Mouse (Mus musculus) lung, postnatal 0 days (tissue): Measurements from ENCODE around the gene Dock3. TPM values are rescaled to one million over a fixed set of nuclear protein-coding genes. Genes with fewer than 3 reads are reported as not detected.

ENCODE experiments used
- ATAC-seq: fragments of 200-750 bp; cut with Nextera tagmentation; 2 replicates; pipeline ENCODE4 v1.8.0; 2017; ENCODE audit warnings: moderate library complexity
- DNase-seq: peaks from one replicate; pipeline ENCODE4 v3.0.0-alpha.2; 2016; ENCODE audit warnings: low spot score
- H3K27ac ChIP-seq: fragments of 300-500 bp; sonication (generic); 2 replicates; pipeline ENCODE4 v1.5.1; 2014; ENCODE audit warnings: antibody characterized with exemption, mild to moderate bottlenecking, low read length, mixed read lengths
- H3K27me3 ChIP-seq: fragments of 300-500 bp; sonication (generic); replicated peaks from 2 replicates; pipeline ENCODE4 v1.6.1; 2014; ENCODE audit warnings: low read length, mixed read lengths; ENCODE audit not compliant: insufficient read depth
- H3K36me3 ChIP-seq: fragments of 300-500 bp; sonication (generic); 2 replicates; pipeline ENCODE4 v1.6.1; 2014; ENCODE audit warnings: low read length, mixed read lengths; ENCODE audit not compliant: insufficient read depth
- H3K4me1 ChIP-seq: fragments of 300-500 bp; sonication (generic); 2 replicates; pipeline ENCODE4 v1.6.1; 2014; ENCODE audit warnings: antibody characterized with exemption, low read depth, low read length, mixed read lengths; ENCODE audit not compliant: insufficient read depth
- H3K4me2 ChIP-seq: fragments of 300-500 bp; sonication (generic); replicated peaks from 2 replicates; pipeline ENCODE4 v1.6.1; 2014; ENCODE audit warnings: low read depth, mild to moderate bottlenecking, low read length, moderate library complexity, mixed read lengths
- H3K4me3 ChIP-seq: fragments of 300-500 bp; sonication (generic); 2 replicates; pipeline ENCODE4 v1.5.1; 2014; ENCODE audit warnings: low read depth, low read length
- H3K9ac ChIP-seq: fragments of 300-500 bp; sonication (generic); replicated peaks from 2 replicates; pipeline ENCODE4 v1.6.1; 2014; ENCODE audit warnings: low read depth, mild to moderate bottlenecking
- H3K9me3 ChIP-seq: fragments of 300-500 bp; sonication (generic); 2 replicates; pipeline ENCODE4 v1.6.1; 2016; ENCODE audit warnings: low read length, mixed read lengths
- CTCF ChIP-seq: IDR thresholded peaks from 2 replicates; pipeline ENCODE4 v1.5.1; 2016; ENCODE audit warnings: antibody characterized with exemption, mild to moderate bottlenecking
- EP300 ChIP-seq: IDR thresholded peaks from 2 replicates; pipeline ENCODE4 v1.6.1; 2016; ENCODE audit warnings: antibody characterized with exemption, mild to moderate bottlenecking, control low read depth
- WGBS: fragments of 180-500 bp; shearing (Covaris S2); extraction: QIAGEN DNeasy Blood & Tissue Kit; methylation state at CpG from one replicate; pipeline ENCODE4 v1.1.7; 2014; 5-methylcytosine and 5-hydroxymethylcytosine counted together
- polyA plus RNA-seq: library from polyadenylated mRNA; unstranded; fragments of >200 nt; fragmentation: Nextera tagmentation; extraction: Ambion mirVana; gene quantifications from 2 replicates; pipeline ENCODE4 v1.2.1, GENCODE M21; 2015

The Dock3 gene
- polyA plus RNA-seq, 1 experiment from 2014 or later, result 0.08 TPM

DNA sequence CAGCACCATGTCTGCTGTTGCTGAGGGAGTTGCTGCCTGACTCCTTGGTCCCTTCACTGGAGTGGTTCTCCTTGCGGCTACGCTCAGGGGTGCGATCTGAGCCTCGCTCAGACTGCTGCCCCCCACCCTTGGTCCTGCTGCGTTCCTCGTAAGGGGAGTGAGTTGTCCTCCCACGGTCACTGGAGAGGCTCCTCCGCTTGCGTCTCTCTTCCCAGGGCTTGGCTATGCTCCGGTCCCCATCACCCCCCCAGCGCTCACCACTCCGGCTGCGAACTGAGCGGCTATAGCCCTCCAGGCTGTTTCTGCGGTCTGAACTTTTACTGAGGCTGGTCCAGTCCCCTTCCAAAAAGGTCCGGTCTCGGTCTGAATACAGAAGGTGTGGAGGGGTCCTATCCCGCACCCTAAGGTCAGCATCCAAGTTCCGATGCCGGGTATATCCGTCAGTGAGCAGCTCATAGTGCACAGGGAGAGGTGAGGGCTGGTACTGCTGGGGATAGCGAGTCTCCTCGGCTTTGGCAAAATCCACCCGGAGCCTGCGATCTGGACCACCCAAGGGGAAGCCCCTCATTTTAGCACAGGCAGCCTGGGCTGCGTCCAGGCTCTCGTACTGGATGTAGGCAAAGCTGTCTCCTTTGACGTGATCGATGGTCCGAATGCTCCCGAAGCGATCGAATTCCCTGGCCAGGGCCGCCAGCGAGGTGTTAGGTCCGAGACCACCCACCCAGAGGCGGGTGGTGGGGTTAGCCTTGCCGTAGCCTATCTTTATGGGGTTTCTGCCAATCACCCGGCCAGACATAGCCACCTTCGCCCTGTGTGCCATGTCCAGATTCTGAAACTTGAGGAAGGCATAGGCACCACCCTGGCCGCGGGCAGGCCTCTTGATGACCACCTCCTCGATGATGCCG, 346.5 kb downstream of the Dock3 start:
- H3K27ac ChIP-seq, result no peak overlapping the region
- peaks cover 26% of the 10 kb centered on the region for H3K4me1 ChIP-seq
- H3K4me2 ChIP-seq, result peak overlapping the region; percentile 100
- H3K9me3 ChIP-seq, result no peaks in the 10 kb centered on the region
- ATAC-seq (no peak), DNase-seq (no peak)
- TF ChIP-seq CTCF (no peak), EP300 (no peak)
- no peaks in the 10 kb centered on the region for H3K27me3 ChIP-seq
- WGBS, result 13% methylated on average over 44 of the region's 44 CpGs
- H3K36me3 ChIP-seq, result peaks cover 11% of the 10 kb centered on the region
- peak overlapping the region; percentile 99 for H3K4me3 ChIP-seq
- peak overlapping the region; percentile 76; the same call in 1 of the 2 replicates for H3K9ac ChIP-seq

DNA sequence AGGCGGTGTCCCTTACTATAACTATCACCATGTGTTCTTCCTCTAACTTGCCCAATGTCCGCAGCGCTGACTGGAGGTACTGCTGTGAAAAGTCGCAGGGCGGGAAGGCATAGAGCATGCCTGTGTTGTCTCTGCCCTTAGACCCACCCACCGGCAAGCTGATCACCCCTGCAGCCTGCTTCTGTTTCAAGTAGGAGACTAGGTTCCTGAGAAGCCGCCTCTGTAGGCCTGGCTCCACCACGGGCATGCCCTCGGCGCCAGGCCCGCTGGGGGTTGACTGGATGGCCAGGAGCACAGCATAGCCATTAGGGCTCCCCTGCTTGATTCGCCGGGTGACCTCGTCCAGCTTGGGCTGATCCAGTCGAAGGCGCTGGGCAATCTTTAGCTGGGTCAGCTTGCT, 347.4 kb downstream of the Dock3 start:
- Histone ChIP-seq H3K27me3 (no peaks in the 10 kb centered on the region), H3K27ac (no peak overlapping the region), H3K4me2 (peak overlapping the region; percentile 100), H3K9ac (peak overlapping the region; percentile 8; the same call in 1 of the 2 replicates), H3K4me1 (peaks cover 24% of the 10 kb centered on the region), H3K4me3 (peak overlapping the region; percentile 14; the same call in 1 of the 2 replicates), H3K36me3 (peaks cover 11% of the 10 kb centered on the region), H3K9me3 (no peaks in the 10 kb centered on the region)
- DNase-seq (no peak), ATAC-seq (no peak)
- WGBS, result 22% methylated on average over 16 of the region's 16 CpGs
- TF ChIP-seq CTCF (no peak), EP300 (no peak)

DNA sequence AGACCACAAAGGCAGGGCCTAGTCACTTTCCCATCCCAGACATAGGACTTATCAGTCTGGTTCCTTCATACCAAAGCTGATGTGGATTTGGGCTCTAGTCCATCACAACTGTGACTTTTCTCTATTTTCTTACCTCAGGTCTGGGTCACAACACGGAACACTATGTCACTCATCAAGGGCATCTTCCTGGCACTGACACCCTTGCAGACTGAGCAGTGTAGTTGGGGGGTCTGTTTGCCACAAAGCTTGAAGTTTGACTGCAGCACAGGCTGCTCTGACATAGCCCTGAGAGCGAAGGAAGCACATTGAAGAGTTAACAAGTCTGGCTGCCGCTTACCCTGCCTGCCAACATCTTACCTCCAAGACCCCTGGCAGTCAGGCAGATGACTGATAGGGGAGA, 348.6 kb downstream of the Dock3 start:
- Histone ChIP-seq H3K9me3 (no peaks in the 10 kb centered on the region), H3K36me3 (peaks cover 6% of the 10 kb centered on the region; the same call in 1 of the 2 replicates), H3K4me3 (no peak overlapping the region), H3K27ac (no peak overlapping the region), H3K27me3 (no peaks in the 10 kb centered on the region), H3K4me1 (peaks cover 24% of the 10 kb centered on the region), H3K9ac (no peak overlapping the region; the same call in 1 of the 2 replicates), H3K4me2 (no peak overlapping the region)
- no peak for TF ChIP-seq EP300
- no peak for TF ChIP-seq CTCF
- 66% methylated on average over 3 of the region's 3 CpGs for WGBS
- ATAC-seq (no peak), DNase-seq (no peak)

DNA sequence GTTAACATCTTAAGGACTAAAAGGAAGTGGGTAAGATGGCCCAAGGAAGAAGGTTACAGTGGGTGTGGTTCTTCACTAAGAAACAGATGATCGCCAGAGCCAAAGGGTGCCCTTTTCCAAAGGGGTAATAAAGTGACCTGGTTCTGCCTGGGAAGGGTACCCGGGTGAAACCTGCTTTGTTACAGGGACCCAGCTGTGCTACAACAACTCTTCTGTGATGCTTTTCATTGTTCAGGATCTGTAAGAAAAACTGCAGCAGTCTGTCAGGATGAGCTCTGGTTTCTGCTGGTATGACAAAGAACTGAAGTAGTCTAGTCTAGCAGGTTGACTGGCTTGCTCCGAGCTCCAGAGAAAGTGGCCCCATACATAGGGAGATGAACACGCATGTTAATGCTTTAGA, 349.5 kb downstream of the Dock3 start:
- WGBS, result 69% methylated on average over 4 of the region's 4 CpGs
- DNase-seq (no peak), ATAC-seq (no peak)
- H3K4me2 ChIP-seq, result no peak overlapping the region
- no peak overlapping the region for H3K27ac ChIP-seq
- H3K4me1 ChIP-seq, result peaks cover 24% of the 10 kb centered on the region
- no peak overlapping the region for H3K4me3 ChIP-seq
- no peak overlapping the region for H3K9ac ChIP-seq
- no peak for TF ChIP-seq CTCF
- no peak for TF ChIP-seq EP300
- no peaks in the 10 kb centered on the region for H3K27me3 ChIP-seq
- peaks cover 6% of the 10 kb centered on the region for H3K36me3 ChIP-seq
- no peaks in the 10 kb centered on the region for H3K9me3 ChIP-seq

DNA sequence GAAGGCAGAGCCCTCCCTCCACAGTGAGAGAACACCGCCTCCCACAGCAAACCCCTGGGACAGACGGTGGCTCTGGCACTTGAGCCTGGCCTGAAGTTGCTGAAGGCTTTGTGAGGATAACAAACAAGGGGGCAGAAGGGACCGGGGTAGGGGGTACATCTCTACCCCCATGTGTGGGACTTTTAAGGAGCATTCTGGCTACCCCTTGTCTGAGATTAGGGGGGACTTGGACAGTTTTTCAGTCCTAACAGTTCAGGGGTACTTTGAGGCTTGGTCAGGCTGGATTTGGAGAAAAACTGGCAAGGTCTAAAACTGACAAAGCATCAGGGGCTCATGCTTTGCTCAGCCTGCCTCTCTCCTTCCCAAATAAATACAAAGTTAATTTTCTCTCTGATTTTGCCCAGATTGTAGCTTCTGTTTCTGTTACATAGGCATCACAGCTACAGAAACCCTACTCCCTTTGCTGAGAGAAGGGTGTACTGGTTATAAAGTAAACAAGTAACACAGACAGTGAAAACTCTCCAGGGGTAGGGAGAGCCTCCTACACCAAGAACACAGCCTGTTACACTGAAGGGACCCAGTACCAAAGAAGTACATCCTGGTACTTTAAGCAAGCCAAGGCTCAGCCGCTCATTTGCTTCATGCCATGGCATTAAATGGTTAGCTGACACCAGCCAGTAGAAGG, 350.5 kb downstream of the Dock3 start:
- no peak overlapping the region for H3K27ac ChIP-seq
- no peak overlapping the region for H3K4me2 ChIP-seq
- peak; percentile 11; the same call in 1 of the 2 replicates for TF ChIP-seq CTCF
- TF ChIP-seq EP300, result no peak
- peaks cover 24% of the 10 kb centered on the region for H3K4me1 ChIP-seq
- H3K36me3 ChIP-seq, result peaks cover 6% of the 10 kb centered on the region
- H3K27me3 ChIP-seq, result no peaks in the 10 kb centered on the region
- 62% methylated on average over 4 of the region's 4 CpGs for WGBS
- no peak overlapping the region for H3K9ac ChIP-seq
- ATAC-seq (no peak), DNase-seq (no peak)
- H3K9me3 ChIP-seq, result no peaks in the 10 kb centered on the region
- no peak overlapping the region for H3K4me3 ChIP-seq

DNA sequence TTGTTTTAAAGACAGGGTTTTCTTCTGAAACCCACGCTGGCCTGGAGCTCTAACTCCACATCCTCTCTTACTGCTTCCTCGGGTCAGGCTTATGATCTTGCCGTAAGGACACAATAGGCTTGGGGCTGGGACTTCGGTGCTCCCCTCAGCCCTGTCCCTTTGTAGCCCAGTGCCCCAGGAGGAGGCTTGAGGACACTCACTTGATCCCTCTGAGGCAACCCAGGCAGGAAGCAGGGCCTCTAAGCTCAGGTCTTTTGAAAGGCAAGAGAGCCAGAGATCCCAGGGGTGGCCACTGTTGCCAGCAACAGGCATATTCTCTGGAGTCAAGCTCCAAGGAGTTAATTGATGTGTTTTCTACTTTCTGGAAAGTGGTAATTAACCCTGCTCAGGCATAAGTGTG, 352.2 kb downstream of the Dock3 start:
- H3K36me3 ChIP-seq, result peaks cover 12% of the 10 kb centered on the region
- TF ChIP-seq EP300, result no peak
- no peak for TF ChIP-seq CTCF
- no peak overlapping the region for H3K4me2 ChIP-seq
- H3K4me3 ChIP-seq, result no peak overlapping the region
- ATAC-seq (no peak), DNase-seq (no peak)
- no peak overlapping the region for H3K9ac ChIP-seq
- no peaks in the 10 kb centered on the region for H3K27me3 ChIP-seq
- no peaks in the 10 kb centered on the region for H3K9me3 ChIP-seq
- no peak overlapping the region for H3K27ac ChIP-seq
- H3K4me1 ChIP-seq, result peaks cover 9% of the 10 kb centered on the region
- 64% methylated on average over 4 of the region's 4 CpGs for WGBS
